Mouse (Mus musculus) embryo, embryonic 11.5 days (tissue): ENCODE measurements around the gene Nr5a2.

Source experiments
- DNase-seq: peaks from one replicate; pipeline ENCODE4 v3.0.0-alpha.2; 2012; ENCODE audit warnings: low read depth, low spot score

Nr5a2 gene

DNA sequence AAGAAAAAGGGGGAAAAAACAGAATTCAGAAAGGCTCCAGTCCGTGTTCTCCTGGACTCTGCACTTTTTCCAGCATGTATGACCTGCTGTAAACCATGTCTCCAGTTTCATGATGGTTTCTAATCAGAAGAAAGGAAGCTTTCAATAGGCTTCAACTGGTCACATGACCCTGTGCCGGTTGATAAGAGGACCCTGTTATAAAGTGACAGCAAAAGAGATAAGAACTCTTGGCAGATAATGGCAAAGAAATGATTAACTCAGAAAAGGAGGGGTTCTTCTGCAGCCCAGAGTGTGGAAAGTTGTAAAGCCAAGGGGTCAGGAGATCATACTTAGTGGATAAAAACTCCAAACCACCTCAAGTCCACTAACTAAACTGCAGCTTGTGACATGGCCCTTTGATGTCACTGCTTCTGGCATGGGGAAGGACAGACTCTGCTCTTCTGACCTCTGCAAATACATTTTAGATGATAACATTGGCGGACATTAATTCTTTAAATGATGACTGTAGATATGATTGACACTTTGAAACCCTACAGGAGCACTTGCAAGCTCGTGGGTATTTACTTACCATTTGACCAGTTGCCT, at the start of gene Nr5a2:
Gene Nr5a2, minus strand, starts transcription at position 21 of the 585 bp plus-strand sequence.
- DNase-seq = no peak

DNA sequence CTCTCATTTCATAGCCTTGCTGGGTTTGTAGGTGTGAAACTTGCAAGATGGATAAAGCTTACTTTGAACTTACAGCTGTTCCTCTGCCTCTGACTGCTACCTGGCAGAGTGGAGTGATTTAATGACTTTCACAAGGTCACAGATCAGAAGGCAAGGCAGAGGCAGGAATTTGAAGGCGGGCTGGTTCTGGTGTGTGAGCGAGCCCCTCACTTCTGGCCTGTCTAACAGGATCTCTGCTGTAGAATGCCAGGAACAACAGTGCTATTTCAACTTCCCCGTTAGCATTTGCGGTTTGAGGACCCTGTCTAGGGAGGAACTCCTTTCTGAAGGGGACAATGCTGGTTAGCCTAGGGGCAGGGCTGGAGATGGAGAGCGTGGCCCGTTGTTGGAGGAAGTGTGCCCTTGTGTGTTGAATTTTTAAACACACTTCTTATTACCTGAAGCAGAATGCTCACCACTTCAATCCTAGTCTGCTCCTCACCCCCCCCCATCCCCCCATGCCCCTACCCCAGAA, 48.5 kb upstream of the Nr5a2 start:
- no peak for DNase-seq

GRCm38 (mm10) chr1:137003816-137004215, 43.6 kb upstream of the Nr5a2 start:
- no peak for DNase-seq

GRCm38 (mm10) chr1:137003144-137003543, 42.9 kb upstream of the Nr5a2 start:
- no peak for DNase-seq

GRCm38 (mm10) chr1:136991762-136992352, 31.6 kb upstream of the Nr5a2 start:
- DNase-seq = no peak

GRCm38 (mm10) chr1:136980253-136980893, 20.1 kb upstream of the Nr5a2 start:
- no peak for DNase-seq

DNA sequence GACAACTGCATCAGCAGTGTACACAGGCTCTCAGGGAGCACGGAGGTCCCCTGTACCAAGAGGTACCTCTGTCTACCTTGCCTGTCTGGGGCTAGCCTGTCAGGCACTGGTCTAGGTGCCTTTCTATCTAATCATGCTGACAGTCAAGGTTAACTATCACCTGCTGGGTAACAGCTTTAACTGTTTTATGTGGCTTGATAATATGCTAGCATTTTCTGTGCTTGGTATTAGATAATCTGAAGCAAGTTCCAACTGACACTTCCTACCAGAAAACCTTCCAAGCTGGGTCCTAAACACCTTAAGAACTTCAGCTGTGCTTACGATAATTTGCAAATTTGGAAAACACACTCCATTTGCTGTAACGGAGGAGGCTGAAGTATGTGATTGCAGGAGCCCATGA, 17.6 kb upstream of the Nr5a2 start:
- no peak for DNase-seq

DNA sequence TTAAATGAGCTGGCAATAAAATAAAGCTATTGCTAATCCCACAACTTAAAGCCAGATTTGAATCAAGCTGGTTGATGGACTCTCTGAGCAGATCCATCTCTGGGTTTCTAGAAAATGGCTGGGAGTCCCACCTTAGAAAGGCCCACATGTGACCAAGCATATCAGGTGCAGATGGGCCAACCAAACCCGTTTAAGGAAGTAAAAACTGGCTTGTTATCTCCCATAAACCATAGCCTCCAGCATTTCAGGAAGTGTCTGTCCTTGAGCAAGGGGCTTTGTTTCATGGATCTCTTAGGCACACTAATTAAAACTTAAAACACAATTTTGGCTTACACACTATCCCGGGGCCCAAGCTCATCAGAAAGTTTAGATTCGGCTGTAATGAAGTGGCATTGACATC, 13.8 kb upstream of the Nr5a2 start:
- DNase-seq = no peak

GRCm38 (mm10) chr1:136973016-136973415, 12.8 kb upstream of the Nr5a2 start:
- DNase-seq = no peak

- no peak for DNase-seq
These were observed 10.7 kb upstream of the Nr5a2 start for GRCm38 (mm10) chr1:136970995-136971394.

GRCm38 (mm10) chr1:136966728-136967386, 6.6 kb upstream of the Nr5a2 start:
- DNase-seq = no peak

GRCm38 (mm10) chr1:136959491-136959890, 757 bp downstream of the Nr5a2 start:
- no peak for DNase-seq

- no peak for DNase-seq
These were observed 1.6 kb downstream of the Nr5a2 start for GRCm38 (mm10) chr1:136958666-136959065.

GRCm38 (mm10) chr1:136958185-136958584, 2.1 kb downstream of the Nr5a2 start:
- DNase-seq = no peak

- DNase-seq = no peak
These were observed 2.6 kb downstream of the Nr5a2 start for GRCm38 (mm10) chr1:136957696-136958095.

- DNase-seq = no peak
These were observed 6.1 kb downstream of the Nr5a2 start for GRCm38 (mm10) chr1:136954108-136954494.

DNA sequence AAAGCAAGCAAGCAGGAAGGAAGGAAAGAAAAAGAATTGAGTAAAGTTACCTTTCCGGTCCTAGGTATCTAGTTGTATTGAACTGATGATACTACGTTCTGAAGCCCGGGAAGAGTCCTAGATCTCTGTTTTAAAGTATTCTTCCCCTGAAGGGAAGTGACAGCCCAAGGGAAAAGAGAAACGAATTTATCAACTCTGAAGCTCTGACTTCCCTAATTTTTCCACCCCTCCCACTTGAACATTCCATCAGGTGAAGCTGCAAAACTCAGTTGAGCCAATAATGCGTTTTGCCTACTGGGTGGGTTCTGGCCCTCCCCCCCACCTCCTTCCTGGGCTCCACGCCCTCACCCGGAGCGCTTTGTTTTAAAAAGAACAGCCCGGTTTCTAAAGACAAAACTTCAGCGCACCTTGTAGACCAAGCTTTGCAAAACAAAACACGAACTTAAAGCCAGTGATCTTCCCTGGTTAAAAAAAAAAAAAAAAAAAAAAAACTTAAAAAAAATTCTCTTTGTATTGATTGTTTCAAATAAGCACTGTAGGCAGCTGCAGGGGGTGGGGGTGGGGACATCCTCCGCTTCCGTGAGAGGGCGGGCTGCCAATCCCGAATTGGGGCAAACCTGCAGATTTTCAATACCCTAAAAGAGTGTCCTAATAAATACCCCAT, 6.7 kb downstream of the Nr5a2 start:
- DNase-seq = no peak

GRCm38 (mm10) chr1:136952609-136953311, 7.5 kb downstream of the Nr5a2 start:
- DNase-seq = no peak

DNA sequence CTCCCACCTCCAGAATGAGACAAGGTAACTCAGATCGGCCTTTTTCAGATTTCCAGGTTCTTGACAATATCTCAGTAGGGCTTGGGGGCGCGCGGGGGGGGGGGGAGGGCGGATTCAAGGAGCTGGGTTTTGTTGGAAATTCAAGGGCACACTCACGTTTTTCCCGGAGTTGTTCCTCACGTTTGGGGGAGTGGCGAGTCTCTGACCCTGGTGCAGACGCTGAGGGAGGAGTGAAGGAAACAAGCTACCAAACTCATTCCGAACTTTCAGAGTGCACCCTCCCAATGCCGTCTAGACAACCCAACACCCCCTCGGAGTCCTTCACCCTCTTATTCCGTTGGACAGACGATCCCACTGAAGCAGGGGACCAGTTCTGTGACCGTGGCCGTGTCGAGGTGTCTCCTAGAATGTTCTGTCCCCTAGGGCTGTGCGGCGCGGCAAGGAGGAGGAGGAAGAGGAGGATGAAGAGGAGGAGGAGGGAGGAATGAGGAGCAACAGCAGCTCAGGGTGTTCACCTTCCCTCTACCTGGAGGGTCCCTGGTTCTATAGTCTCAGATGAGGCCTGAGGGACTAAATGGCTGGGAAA, 8.2 kb downstream of the Nr5a2 start:
- no peak for DNase-seq

- no peak for DNase-seq
These were observed 9.0 kb downstream of the Nr5a2 start for GRCm38 (mm10) chr1:136951155-136951650.

- DNase-seq = no peak
These were observed 10.9 kb downstream of the Nr5a2 start for GRCm38 (mm10) chr1:136949323-136949741.
